Mouse (Mus musculus) lung, adult 2 months (tissue): ENCODE data around the gene Lpar1. TPM values are rescaled to one million over a fixed set of nuclear protein-coding genes. Genes with fewer than 3 reads are reported as not detected.

ENCODE experiments used
- DNase-seq: peaks from one replicate; pipeline ENCODE4 v3.0.0; 2022
- H3K4me1 ChIP-seq: fragments of 200-500 bp; 2 replicates; pipeline ENCODE4 v1.6.1; 2011; ENCODE audit warnings: low read length; ENCODE audit not compliant: control insufficient read depth, insufficient read depth
- H3K4me3 ChIP-seq: fragments of 200-500 bp; replicated peaks from 2 replicates; pipeline ENCODE3; 2011; ENCODE audit warnings: low read depth, mild to moderate bottlenecking, control low read depth, low read length; ENCODE audit errors: extremely low read depth
- CTCF ChIP-seq: fragments of 200-500 bp; IDR thresholded peaks from 2 replicates; pipeline ENCODE4 v1.5.1; 2011; ENCODE audit warnings: mild to moderate bottlenecking, low read length, control low read depth; ENCODE audit not compliant: insufficient read depth
- POLR2A ChIP-seq: fragments of 200-500 bp; IDR thresholded peaks from 2 replicates; pipeline ENCODE4 v1.6.1; 2011; ENCODE audit warnings: low read depth, mild to moderate bottlenecking, control low read depth, low read length, borderline replicate concordance; ENCODE audit errors: extremely low read depth
- WGBS: fragments of 180-500 bp; shearing (Covaris S2); methylation state at CpG from one replicate; pipeline ENCODE4 v1.1.7; 2018; 5-methylcytosine and 5-hydroxymethylcytosine counted together
- polyA plus RNA-seq: library from polyadenylated mRNA; depleted of rRNA; stranded (reverse); fragments of >200 nt; gene quantifications from 2 replicates; pipeline ENCODE4 v1.2.3, GENCODE M21; 2012

The Lpar1 gene
- polyA plus RNA-seq, 1 experiment = 29.0 TPM

DNA sequence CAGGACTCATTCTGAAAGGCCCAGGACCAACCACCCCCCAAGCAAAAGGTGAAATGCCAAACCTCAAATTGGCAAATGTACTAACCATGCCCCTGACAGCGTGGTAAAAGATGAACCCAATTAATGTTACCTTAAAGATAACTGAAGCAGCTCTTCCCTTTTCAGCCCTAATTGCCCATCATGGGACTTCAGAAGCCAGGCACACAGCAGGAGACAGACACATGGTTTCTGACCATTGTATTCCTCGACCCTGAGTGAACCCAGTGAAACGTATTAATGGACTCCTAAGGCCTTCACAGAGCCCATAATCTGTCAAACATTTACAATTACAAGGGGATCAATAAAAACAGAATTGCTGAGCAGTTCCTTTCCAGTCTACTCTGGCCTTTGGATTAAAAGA is 20.2 kb downstream of the Lpar1 start:
- no peak for DNase-seq
- TF ChIP-seq CTCF (no peak), POLR2A (no peak)
- Histone ChIP-seq H3K4me1 (no peaks in the 10 kb centered on the region), H3K4me3 (no peak overlapping the region)
- WGBS = 72% methylated on average over 3 of the region's 3 CpGs

GRCm38 (mm10) chr4:58532326-58532725 is 21.4 kb downstream of the Lpar1 start:
- no peak overlapping the region for H3K4me3 ChIP-seq
- 77% methylated on average over 3 of the region's 3 CpGs for WGBS
- no peaks in the 10 kb centered on the region for H3K4me1 ChIP-seq
- DNase-seq = no peak
- TF ChIP-seq CTCF = no peak
- no peak for TF ChIP-seq POLR2A

- DNase-seq = no peak
- TF ChIP-seq CTCF (no peak), POLR2A (no peak)
- 94% methylated on average over 5 of the region's 5 CpGs for WGBS
- no peaks in the 10 kb centered on the region for H3K4me1 ChIP-seq
- no peak overlapping the region for H3K4me3 ChIP-seq
Observed at GRCm38 (mm10) chr4:58530706-58531105, 23.0 kb downstream of the Lpar1 start.

DNA sequence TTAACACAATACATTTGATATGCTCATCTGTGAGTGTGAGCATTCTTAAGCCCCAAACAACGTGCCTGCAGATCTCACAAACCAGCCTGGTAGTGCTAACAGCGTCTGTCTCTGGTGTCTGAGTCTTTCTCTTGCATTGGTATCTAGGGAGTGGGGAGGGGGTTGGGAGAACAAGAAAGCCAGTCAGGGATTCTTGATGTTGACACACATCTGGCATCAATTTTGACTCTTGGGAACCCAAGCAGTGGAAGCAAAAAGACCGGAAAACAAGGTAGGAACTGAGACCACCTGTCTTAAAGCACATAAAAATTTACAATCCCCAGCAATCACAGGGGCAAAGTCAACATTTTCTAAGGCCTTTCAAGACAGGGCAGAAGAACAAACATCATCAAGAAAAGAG is 23.4 kb downstream of the Lpar1 start:
- no peak for DNase-seq
- no peaks in the 10 kb centered on the region for H3K4me1 ChIP-seq
- no peak for TF ChIP-seq CTCF
- no peak for TF ChIP-seq POLR2A
- WGBS = 56% methylated on average over 3 of the region's 3 CpGs
- H3K4me3 ChIP-seq = no peak overlapping the region

DNA sequence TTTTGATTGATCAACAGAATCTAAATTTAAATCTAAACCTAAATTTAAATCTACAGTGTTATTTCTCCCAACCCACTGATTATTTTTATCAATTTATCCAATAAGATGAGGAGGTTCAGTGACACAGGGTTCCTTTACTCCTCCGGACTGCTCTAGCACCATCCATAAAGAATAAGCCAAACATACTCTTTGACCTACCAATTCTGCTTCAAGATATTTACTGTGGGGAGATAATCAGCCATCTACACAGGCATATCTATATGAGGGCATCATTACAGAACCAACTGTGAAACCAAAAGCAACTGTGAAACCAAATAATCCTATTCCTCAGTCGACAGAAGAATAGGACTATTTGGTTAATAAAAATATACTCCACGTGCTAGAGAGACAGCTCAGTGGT is 25.8 kb downstream of the Lpar1 start:
- no peaks in the 10 kb centered on the region for H3K4me1 ChIP-seq
- H3K4me3 ChIP-seq = no peak overlapping the region
- DNase-seq = no peak
- 83% methylated on average over 3 of the region's 3 CpGs for WGBS
- no peak for TF ChIP-seq POLR2A
- no peak for TF ChIP-seq CTCF

DNA sequence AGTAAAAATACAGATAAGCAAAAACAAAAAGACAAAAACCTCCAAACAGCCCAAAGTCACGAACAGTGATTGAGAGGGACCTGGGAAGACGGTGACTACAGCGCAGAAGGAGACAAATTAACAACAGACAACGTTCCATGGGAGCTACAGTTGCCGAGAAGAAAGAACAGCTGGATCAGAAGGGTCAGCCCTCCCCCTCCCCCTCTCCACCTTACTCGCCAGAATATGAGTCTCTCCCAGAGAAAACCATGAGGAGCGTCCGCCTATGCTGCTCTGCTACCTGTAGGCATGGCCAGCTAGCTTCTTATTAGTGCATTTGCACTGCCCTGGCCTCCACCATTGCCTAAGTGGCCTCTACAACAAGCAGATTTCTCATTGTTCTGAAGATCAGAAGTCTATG is 32.6 kb downstream of the Lpar1 start:
- TF ChIP-seq POLR2A (no peak), CTCF (no peak)
- 69% methylated on average over 8 of the region's 8 CpGs for WGBS
- Histone ChIP-seq H3K4me1 (no peaks in the 10 kb centered on the region), H3K4me3 (no peak overlapping the region)
- DNase-seq = no peak

DNA sequence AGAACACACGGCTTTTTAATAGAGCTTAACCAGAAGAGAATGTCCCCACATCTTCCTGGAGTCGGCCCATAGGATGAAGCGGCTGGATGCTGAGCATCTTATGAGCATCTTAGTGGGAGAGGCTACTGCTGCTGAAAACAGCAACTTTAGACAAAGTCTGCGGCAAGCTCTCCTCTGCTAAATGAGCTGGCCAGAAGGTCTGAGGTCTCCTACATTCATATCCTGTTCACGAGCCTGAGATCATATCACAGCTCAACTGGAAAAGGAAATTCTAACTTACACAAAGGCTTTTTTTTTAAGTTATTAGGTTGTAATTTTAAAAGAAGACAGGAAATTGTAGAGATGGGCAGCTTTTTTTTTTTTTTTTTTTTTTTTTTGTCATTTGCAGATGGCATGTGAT is 33.2 kb downstream of the Lpar1 start:
- no peak for TF ChIP-seq POLR2A
- TF ChIP-seq CTCF = no peak
- 68% methylated on average over 5 of the region's 5 CpGs for WGBS
- Histone ChIP-seq H3K4me1 (no peaks in the 10 kb centered on the region), H3K4me3 (no peak overlapping the region)
- DNase-seq = no peak

DNA sequence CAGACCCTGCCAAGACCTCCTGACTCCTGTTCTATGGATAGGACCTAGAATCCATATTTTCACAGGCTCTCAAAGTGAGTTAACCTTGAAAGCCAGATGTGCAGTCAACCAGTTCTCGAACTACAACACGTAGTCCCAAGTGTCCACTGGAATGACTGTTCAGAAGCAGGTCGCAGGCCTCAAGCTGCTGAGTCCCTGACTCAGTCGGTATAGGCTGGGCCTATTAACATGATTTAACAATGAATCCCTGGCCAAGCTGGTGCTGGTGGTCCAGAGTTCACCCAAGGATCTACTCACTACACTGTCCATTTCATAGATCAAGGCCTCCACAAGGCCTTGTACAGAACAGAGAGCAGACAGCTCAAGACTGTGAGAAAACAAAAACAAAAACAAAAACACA is 33.8 kb downstream of the Lpar1 start:
- TF ChIP-seq POLR2A = no peak
- no peak for TF ChIP-seq CTCF
- no peak for DNase-seq
- no peak overlapping the region for H3K4me3 ChIP-seq
- 93% methylated on average over 4 of the region's 4 CpGs for WGBS
- H3K4me1 ChIP-seq = no peaks in the 10 kb centered on the region

DNA sequence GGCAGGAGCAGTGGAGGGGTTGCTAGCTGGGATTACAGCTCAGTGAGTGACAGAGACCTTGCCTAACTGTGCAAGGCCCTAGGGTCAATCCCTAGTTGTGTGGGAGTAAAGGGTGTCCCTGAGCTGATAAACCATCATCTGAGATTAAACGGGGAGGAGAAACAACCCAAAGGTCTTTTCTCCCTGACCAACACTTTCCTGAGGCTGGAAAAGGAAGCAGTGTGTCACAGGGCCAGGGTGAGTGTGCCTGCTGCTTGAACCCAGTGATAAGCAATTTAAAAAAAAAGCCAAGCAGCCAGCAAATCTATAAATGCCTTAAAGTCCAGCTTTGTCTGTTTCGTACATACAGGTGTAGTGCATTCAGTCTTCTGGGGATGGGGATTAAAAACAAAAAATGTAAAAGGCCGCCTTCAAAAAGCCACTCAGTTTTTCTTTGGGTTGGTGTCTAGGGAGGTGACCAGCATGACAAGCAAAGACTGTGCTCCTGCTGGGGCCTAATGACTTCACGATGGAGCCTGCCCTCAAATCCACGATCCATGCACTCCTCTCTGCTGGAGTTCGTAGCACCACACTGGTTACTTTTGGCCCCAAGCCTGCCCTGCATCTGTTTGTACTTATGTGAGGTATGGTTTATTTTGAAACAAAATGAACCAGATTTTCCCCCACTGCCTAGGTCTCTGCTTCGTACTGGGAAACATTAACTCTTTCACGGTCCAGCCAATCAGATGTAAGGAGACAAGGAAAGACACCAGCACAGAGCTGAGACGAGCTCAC is 35.3 kb downstream of the Lpar1 start:
- WGBS = 61% methylated on average over 9 of the region's 9 CpGs
- Histone ChIP-seq H3K4me3 (no peak overlapping the region), H3K4me1 (no peaks in the 10 kb centered on the region)
- TF ChIP-seq POLR2A (no peak), CTCF (no peak)
- DNase-seq = no peak

DNA sequence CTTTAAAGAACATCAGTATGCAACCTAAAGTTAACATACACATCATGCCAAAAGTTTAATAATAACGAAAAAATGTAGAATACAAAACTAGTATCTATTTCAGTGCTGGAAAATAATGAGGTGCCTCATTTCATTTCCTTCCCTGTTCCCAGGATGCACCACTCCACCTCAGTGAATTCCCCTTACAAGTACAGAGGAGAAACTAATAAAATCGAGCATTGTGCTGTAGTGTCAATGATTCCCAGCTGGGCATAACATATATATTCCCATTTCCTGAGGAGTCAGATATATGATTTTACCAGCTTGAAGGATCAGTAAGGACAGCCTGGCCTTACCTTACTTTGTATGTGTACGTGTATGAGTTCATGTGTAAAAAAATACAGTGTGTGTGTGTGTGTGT is 36.9 kb downstream of the Lpar1 start:
- H3K4me3 ChIP-seq = no peak overlapping the region
- TF ChIP-seq POLR2A (no peak), CTCF (no peak)
- no peaks in the 10 kb centered on the region for H3K4me1 ChIP-seq
- no peak for DNase-seq
- WGBS = 61% methylated on average over 3 of the region's 3 CpGs
